Mouse (Mus musculus): ENCODE data around the gene Jmjd4. TPM values are rescaled to one million over a fixed set of nuclear protein-coding genes. Genes with fewer than 3 reads are reported as not detected.

Jmjd4 gene
- polyA plus RNA-seq (2014; fragmentation: Nextera tagmentation; extraction: Ambion mirVana) = 12.4 and 14.3 TPM in 2 replicates

- WGBS = 0% methylated on average over 36 of the region's 40 CpGs
These were observed at the start of gene Jmjd4 for GRCm38 (mm10) chr11:59449741-59450229. Gene Jmjd4 (plus strand): TSS chr11:59450045.

GRCm38 (mm10) chr11:59400876-59401275 lies 49.0 kb upstream of the Jmjd4 start:
- ATAC-seq (ENCODE audit: low FRiP score) = no peak
- H3K4me1 ChIP-seq (ENCODE audit: control insufficient read depth, insufficient read depth, low read length) = no peaks in the 10 kb centered on the region
- WGBS = 86% methylated on average over 2 of the region's 2 CpGs
- H3K4me3 ChIP-seq (ENCODE audit: low read depth, low read length) = no peak overlapping the region
- H3K4me2 ChIP-seq = no peak overlapping the region
- no peaks in the 10 kb centered on the region for H3K36me3 ChIP-seq (ENCODE audit: control insufficient read depth, insufficient read depth, low read length)
- no peaks in the 10 kb centered on the region for H3K9me3 ChIP-seq (ENCODE audit: control insufficient read depth, low read length)
- H3K27ac ChIP-seq (ENCODE audit: low read depth, low read length) = no peak overlapping the region
- DNase-seq (ENCODE audit: low spot score, missing footprints) = peak; percentile 80
- H3K9ac ChIP-seq (ENCODE audit: low read length) = no peak overlapping the region
- H3K27me3 ChIP-seq (ENCODE audit: control insufficient read depth, insufficient read depth, low read length) = no peaks in the 10 kb centered on the region

More at GRCm38 (mm10) chr11:59449741-59450229, at the start of gene Jmjd4:
- peaks cover 7% of the 10 kb centered on the region for H3K4me1 ChIP-seq (ENCODE audit: control insufficient read depth, insufficient read depth, low read length)
- DNase-seq (ENCODE audit: low spot score, missing footprints) (peak; percentile 99), ATAC-seq (ENCODE audit: low FRiP score) (peak; percentile 95)
- peak within 1 kb of the TSS; percentile 83 for H3K4me3 ChIP-seq (ENCODE audit: low read depth, low read length)
- peak within 1 kb of the TSS; percentile 96 for H3K4me2 ChIP-seq
- H3K9ac ChIP-seq (ENCODE audit: low read length) = peak within 1 kb of the TSS; percentile 85
- 0 out of 2 replicates have a peak, but pooled peaks cover 2% of the 10 kb centered on the region for H3K36me3 ChIP-seq (ENCODE audit: control insufficient read depth, insufficient read depth, low read length)
- no peaks in the 10 kb centered on the region for H3K9me3 ChIP-seq (ENCODE audit: control insufficient read depth, low read length)
- no peaks in the 10 kb centered on the region for H3K27me3 ChIP-seq (ENCODE audit: control insufficient read depth, insufficient read depth, low read length)
- peak within 1 kb of the TSS; percentile 54 for H3K27ac ChIP-seq (ENCODE audit: low read depth, low read length)

- WGBS = 85% methylated on average over 1 of the region's 1 CpGs
- ATAC-seq (ENCODE audit: low FRiP score) = no peak
These were observed 44.1 kb upstream of the Jmjd4 start for GRCm38 (mm10) chr11:59405761-59406160.

GRCm38 (mm10) chr11:59410851-59411250 lies 39.0 kb upstream of the Jmjd4 start:
- H3K4me3 ChIP-seq (ENCODE audit: low read depth, low read length) = no peak overlapping the region

More at GRCm38 (mm10) chr11:59405761-59406160, 44.1 kb upstream of the Jmjd4 start:
- no peak for DNase-seq (ENCODE audit: low spot score, missing footprints)
- Histone ChIP-seq H3K36me3 (ENCODE audit: control insufficient read depth, insufficient read depth, low read length) (no peaks in the 10 kb centered on the region), H3K4me3 (ENCODE audit: low read depth, low read length) (no peak overlapping the region), H3K27ac (ENCODE audit: low read depth, low read length) (no peak overlapping the region), H3K9ac (ENCODE audit: low read length) (no peak overlapping the region), H3K27me3 (ENCODE audit: control insufficient read depth, insufficient read depth, low read length) (no peaks in the 10 kb centered on the region), H3K4me1 (ENCODE audit: control insufficient read depth, insufficient read depth, low read length) (no peaks in the 10 kb centered on the region), H3K9me3 (ENCODE audit: control insufficient read depth, low read length) (no peaks in the 10 kb centered on the region), H3K4me2 (no peak overlapping the region)

GRCm38 (mm10) chr11:59412058-59412457 lies 37.8 kb upstream of the Jmjd4 start:
- Histone ChIP-seq H3K4me1 (ENCODE audit: control insufficient read depth, insufficient read depth, low read length) (no peaks in the 10 kb centered on the region), H3K27ac (ENCODE audit: low read depth, low read length) (no peak overlapping the region), H3K36me3 (ENCODE audit: control insufficient read depth, insufficient read depth, low read length) (0 out of 2 replicates have a peak, but pooled peaks cover 2% of the 10 kb centered on the region), H3K4me3 (ENCODE audit: low read depth, low read length) (no peak overlapping the region), H3K9me3 (ENCODE audit: control insufficient read depth, low read length) (no peaks in the 10 kb centered on the region), H3K4me2 (no peak overlapping the region), H3K9ac (ENCODE audit: low read length) (no peak overlapping the region), H3K27me3 (ENCODE audit: control insufficient read depth, insufficient read depth, low read length) (no peaks in the 10 kb centered on the region)
- ATAC-seq (ENCODE audit: low FRiP score) (no peak), DNase-seq (ENCODE audit: low spot score, missing footprints) (no peak)
- WGBS = 77% methylated on average over 6 of the region's 6 CpGs

More at GRCm38 (mm10) chr11:59410851-59411250, 39.0 kb upstream of the Jmjd4 start:
- Histone ChIP-seq H3K4me2 (no peak overlapping the region), H3K9ac (ENCODE audit: low read length) (no peak overlapping the region), H3K27ac (ENCODE audit: low read depth, low read length) (no peak overlapping the region), H3K4me1 (ENCODE audit: control insufficient read depth, insufficient read depth, low read length) (no peaks in the 10 kb centered on the region), H3K27me3 (ENCODE audit: control insufficient read depth, insufficient read depth, low read length) (no peaks in the 10 kb centered on the region), H3K9me3 (ENCODE audit: control insufficient read depth, low read length) (no peaks in the 10 kb centered on the region), H3K36me3 (ENCODE audit: control insufficient read depth, insufficient read depth, low read length) (0 out of 2 replicates have a peak, but pooled peaks cover 2% of the 10 kb centered on the region)
- ATAC-seq (ENCODE audit: low FRiP score) = no peak
- WGBS = 89% methylated on average over 2 of the region's 2 CpGs
- no peak for DNase-seq (ENCODE audit: low spot score, missing footprints)

GRCm38 (mm10) chr11:59412999-59413863 lies 36.6 kb upstream of the Jmjd4 start:
- H3K36me3 ChIP-seq (ENCODE audit: control insufficient read depth, insufficient read depth, low read length) = peaks cover 2% of the 10 kb centered on the region; the same call in 1 of the 2 replicates
- no peak for DNase-seq (ENCODE audit: low spot score, missing footprints)
- H3K27ac ChIP-seq (ENCODE audit: low read depth, low read length) = no peak overlapping the region
- H3K4me3 ChIP-seq (ENCODE audit: low read depth, low read length) = no peak overlapping the region
- H3K4me2 ChIP-seq = no peak overlapping the region
- no peaks in the 10 kb centered on the region for H3K9me3 ChIP-seq (ENCODE audit: control insufficient read depth, low read length)
- H3K9ac ChIP-seq (ENCODE audit: low read length) = no peak overlapping the region
- no peaks in the 10 kb centered on the region for H3K27me3 ChIP-seq (ENCODE audit: control insufficient read depth, insufficient read depth, low read length)
- 89% methylated on average over 13 of the region's 13 CpGs for WGBS
- ATAC-seq (ENCODE audit: low FRiP score) = no peak
- H3K4me1 ChIP-seq (ENCODE audit: control insufficient read depth, insufficient read depth, low read length) = no peaks in the 10 kb centered on the region

- H3K4me1 ChIP-seq (ENCODE audit: control insufficient read depth, insufficient read depth, low read length) = no peaks in the 10 kb centered on the region
- no peaks in the 10 kb centered on the region for H3K27me3 ChIP-seq (ENCODE audit: control insufficient read depth, insufficient read depth, low read length)
- ATAC-seq (ENCODE audit: low FRiP score) (no peak), DNase-seq (ENCODE audit: low spot score, missing footprints) (no peak)
- H3K4me3 ChIP-seq (ENCODE audit: low read depth, low read length) = no peak overlapping the region
- H3K36me3 ChIP-seq (ENCODE audit: control insufficient read depth, insufficient read depth, low read length) = peaks cover 6% of the 10 kb centered on the region; the same call in 1 of the 2 replicates
- H3K9ac ChIP-seq (ENCODE audit: low read length) = no peak overlapping the region
- H3K4me2 ChIP-seq = no peak overlapping the region
- H3K9me3 ChIP-seq (ENCODE audit: control insufficient read depth, low read length) = no peaks in the 10 kb centered on the region
- H3K27ac ChIP-seq (ENCODE audit: low read depth, low read length) = no peak overlapping the region
- 87% methylated on average over 5 of the region's 5 CpGs for WGBS
These were observed 31.1 kb upstream of the Jmjd4 start for GRCm38 (mm10) chr11:59418708-59419107.

GRCm38 (mm10) chr11:59421436-59421835 lies 28.4 kb upstream of the Jmjd4 start:
- no peaks in the 10 kb centered on the region for H3K27me3 ChIP-seq (ENCODE audit: control insufficient read depth, insufficient read depth, low read length)
- peaks cover 4% of the 10 kb centered on the region for H3K36me3 ChIP-seq (ENCODE audit: control insufficient read depth, insufficient read depth, low read length)
- ATAC-seq (ENCODE audit: low FRiP score) (no peak), DNase-seq (ENCODE audit: low spot score, missing footprints) (no peak)
- no peak overlapping the region for H3K27ac ChIP-seq (ENCODE audit: low read depth, low read length)
- H3K4me1 ChIP-seq (ENCODE audit: control insufficient read depth, insufficient read depth, low read length) = no peaks in the 10 kb centered on the region
- H3K9ac ChIP-seq (ENCODE audit: low read length) = no peak overlapping the region
- H3K4me3 ChIP-seq (ENCODE audit: low read depth, low read length) = no peak overlapping the region
- WGBS = 90% methylated on average over 8 of the region's 8 CpGs
- no peaks in the 10 kb centered on the region for H3K9me3 ChIP-seq (ENCODE audit: control insufficient read depth, low read length)
- no peak overlapping the region for H3K4me2 ChIP-seq

- DNase-seq (ENCODE audit: low spot score, missing footprints) (no peak), ATAC-seq (ENCODE audit: low FRiP score) (no peak)
- H3K4me1 ChIP-seq (ENCODE audit: control insufficient read depth, insufficient read depth, low read length) = no peaks in the 10 kb centered on the region
These were observed 27.9 kb upstream of the Jmjd4 start for GRCm38 (mm10) chr11:59421967-59422366.

More at GRCm38 (mm10) chr11:59421967-59422366, 27.9 kb upstream of the Jmjd4 start:
- Histone ChIP-seq H3K4me3 (ENCODE audit: low read depth, low read length) (no peak overlapping the region), H3K9ac (ENCODE audit: low read length) (no peak overlapping the region), H3K9me3 (ENCODE audit: control insufficient read depth, low read length) (no peaks in the 10 kb centered on the region), H3K36me3 (ENCODE audit: control insufficient read depth, insufficient read depth, low read length) (peaks cover 4% of the 10 kb centered on the region), H3K27me3 (ENCODE audit: control insufficient read depth, insufficient read depth, low read length) (no peaks in the 10 kb centered on the region), H3K4me2 (no peak overlapping the region), H3K27ac (ENCODE audit: low read depth, low read length) (no peak overlapping the region)
- 94% methylated on average over 2 of the region's 2 CpGs for WGBS

Measured in midbrain, embryonic 11.5 days (tissue).